28 mouse cellular contexts compared by ENCODE assay signal in genomic region chr7:140120484-140120883, GRCm38 (mm10). TPM values are rescaled to one million over a fixed set of nuclear protein-coding genes. Genes with fewer than 3 reads are reported as not detected.
DNase-seq lines count a peak whose midpoint lies in the region; ATAC-seq and TF ChIP-seq lines count a peak whose summit lies in the region.
"Had no signal": no experiment of that assay in that cellular context is flagged by ENCODE, and none has a peak within 500 bp of the region (broad histone marks: within the 10 kb centered on the region; RNA-seq: fewer than 3 reads in every experiment).

No protein-coding gene starts in this region.

- ATAC-seq in midbrain, embryonic 11.5 days (ENCODE audit: low FRiP score) = no peak
- ATAC-seq in midbrain, embryonic 16.5 days = no peak
- ATAC-seq in activated CD4-positive, CD25-positive, alpha-beta regulatory T cell, adult 4 months = no peak
- ATAC-seq: CD4-positive, CD25-positive, alpha-beta regulatory T cell, adult 4 months; Patski had no signal

- H3K27ac ChIP-seq in midbrain, embryonic 11.5 days (ENCODE audit: low read depth, low read length) = no peak overlapping the region
- H3K27ac ChIP-seq in midbrain, embryonic 16.5 days (ENCODE audit: low read length) = no peak overlapping the region
- H3K27ac ChIP-seq in CH12.LX (ENCODE audit: insufficient read depth, low read depth) = no peak overlapping the region
- H3K27ac ChIP-seq in small intestine, adult 2 months (ENCODE audit: insufficient read depth, low read depth, low read length) = 0 out of 2 replicates have a peak overlapping the region, but pooled peaks have one; percentile 83

- H3K9ac ChIP-seq in midbrain, embryonic 11.5 days (ENCODE audit: low read length) = no peak overlapping the region
- no peak overlapping the region for H3K9ac ChIP-seq in midbrain, embryonic 16.5 days (ENCODE audit: low read depth, low read length)
- no peak overlapping the region for H3K9ac ChIP-seq in CH12.LX (ENCODE audit: insufficient read depth, low read depth)

- H3K9me3 ChIP-seq in midbrain, embryonic 11.5 days (ENCODE audit: control insufficient read depth, low read length) = no peaks in the 10 kb centered on the region
- H3K9me3 ChIP-seq in midbrain, embryonic 16.5 days (replicated peaks; ENCODE audit: control insufficient read depth, low read length, poor library complexity, severe bottlenecking) = no peaks in the 10 kb centered on the region
- H3K9me3 ChIP-seq in CH12.LX (replicated peaks; ENCODE audit: low read length) = no peaks in the 10 kb centered on the region
- H3K9me3 ChIP-seq: G1E had no signal

- no peak overlapping the region for H3K4me3 ChIP-seq in midbrain, embryonic 11.5 days (ENCODE audit: low read depth, low read length)
- no peak overlapping the region for H3K4me3 ChIP-seq in midbrain, embryonic 16.5 days (ENCODE audit: low read depth, low read length)
- no peak overlapping the region for H3K4me3 ChIP-seq in CH12.LX (replicated peaks in 1 of 3; ENCODE audit: low read depth in 2 of 3, low read length in 2 of 3, poor library complexity in 1 of 3)
- H3K4me3 ChIP-seq in small intestine, adult 2 months (ENCODE audit: low read depth, low read length) = no peak overlapping the region

- H3K4me1 ChIP-seq in midbrain, embryonic 11.5 days (ENCODE audit: control insufficient read depth, insufficient read depth, low read length) = peaks cover 3% of the 10 kb centered on the region; the same call in 1 of the 2 replicates
- H3K4me1 ChIP-seq in midbrain, embryonic 16.5 days (ENCODE audit: control insufficient read depth, insufficient read depth, low read length) = peaks cover 8% of the 10 kb centered on the region; the same call in 1 of the 2 replicates
- H3K4me1 ChIP-seq in CH12.LX (ENCODE audit: control insufficient read depth in 1 of 2, insufficient read depth in 2 of 2) = peaks cover 18 to 70% of the 10 kb centered on the region in 2 experiments
- H3K4me1 ChIP-seq in small intestine, adult 2 months (ENCODE audit: control insufficient read depth, insufficient read depth, insufficient read length, low read length) = peaks cover 4% of the 10 kb centered on the region; the same call in 1 of the 2 replicates

- H3K27me3 ChIP-seq in midbrain, embryonic 11.5 days (ENCODE audit: control insufficient read depth, insufficient read depth, low read length) = no peaks in the 10 kb centered on the region
- no peaks in the 10 kb centered on the region for H3K27me3 ChIP-seq in midbrain, embryonic 16.5 days (ENCODE audit: control insufficient read depth, insufficient read depth, low read depth, low read length)
- H3K27me3 ChIP-seq in CH12.LX (replicated peaks) = no peaks in the 10 kb centered on the region
- H3K27me3 ChIP-seq in small intestine, adult 2 months (ENCODE audit: control insufficient read depth, insufficient read depth, low read length) = no peaks in the 10 kb centered on the region
- H3K27me3 ChIP-seq: Patski had no signal

- 0 out of 4 replicates have a peak, but pooled peaks of 1 of the 2 experiments have one; percentile 7 for TF ChIP-seq CTCF in CH12.LX (conservative IDR thresholded peaks at IDR 0.05 in 1 of 2, IDR thresholded peaks at IDR 0.05 in 1 of 2; ENCODE audit: low read depth in 2 of 2, low read length in 2 of 2)
- TF ChIP-seq CTCF in small intestine, adult 2 months (IDR thresholded peaks at IDR 0.05; ENCODE audit: extremely low read depth, insufficient read length, insufficient replicate concordance, low read depth, low read length) = no peak

- peak; percentile 57 for TF ChIP-seq EP300 in CH12.LX (IDR thresholded peaks at IDR 0.05; ENCODE audit: low read length)

- H3K79me2 ChIP-seq in CH12.LX (replicated peaks; ENCODE audit: control insufficient read depth, extremely low read depth, insufficient read depth, poor library complexity, severe bottlenecking) = no peaks in the 10 kb centered on the region; the same call in 1 of the 2 replicates

- in situ Hi-C loops in CH12.LX (cut with MboI; ENCODE audit: low pct_ligation_motif_present, low pct_unique_long_range_greater_than_20kb, low sequenced_read_pairs) = no loop called here

- TF ChIP-seq POLR2A in CH12.LX (IDR thresholded peaks at IDR 0.05; ENCODE audit: low read depth, low read length) = no peak
- TF ChIP-seq POLR2A in small intestine, adult 2 months (IDR thresholded peaks at IDR 0.05; ENCODE audit: low read depth, low read length) = no peak

- H3K4me2 ChIP-seq in midbrain, embryonic 11.5 days = no peak overlapping the region
- H3K4me2 ChIP-seq in midbrain, embryonic 16.5 days (ENCODE audit: low read length) = no peak overlapping the region
- no peak overlapping the region for H3K4me2 ChIP-seq in CH12.LX (ENCODE audit: insufficient read depth, low read depth, poor library complexity, severe bottlenecking)

- peak; percentile 21 for DNase-seq in midbrain, embryonic 11.5 days (ENCODE audit: low spot score, missing footprints)
- peak; percentile 20 for DNase-seq in A20 (ENCODE audit: low read depth, low spot score)
- DNase-seq in CH12.LX (ENCODE audit: extremely low read depth) = no peak
- no peak for DNase-seq in Muller cell, postnatal 12 days (ENCODE audit: inconsistent ontology term)
- no peak for DNase-seq in layer of hippocampus, postnatal 36 days
- DNase-seq: adrenal gland, adult 2 months; adrenal gland, adult 8-10 months; adrenal gland, postnatal 10 days; adrenal gland, postnatal 14 days; adrenal gland, postnatal 25 days; adrenal gland, postnatal 36 days; B cell, adult 2 months; cerebellum, adult 11 months; cerebellum, adult 11-12 months; cerebellum, adult 18-20 months; cerebellum, adult 2 months; cerebellum, adult 8-10 months; cerebellum, adult 9-10 months had no signal

- H3K36me3 ChIP-seq in midbrain, embryonic 11.5 days (ENCODE audit: control insufficient read depth, insufficient read depth, low read length) = no peaks in the 10 kb centered on the region
- no peaks in the 10 kb centered on the region for H3K36me3 ChIP-seq in midbrain, embryonic 16.5 days (ENCODE audit: control insufficient read depth, insufficient read depth, low read length)
- H3K36me3 ChIP-seq in CH12.LX (replicated peaks in 1 of 2; ENCODE audit: control insufficient read depth in 1 of 2, insufficient read depth in 1 of 2, low read length in 1 of 2) = peaks cover 0 to 6% of the 10 kb centered on the region in 2 experiments
- no peaks in the 10 kb centered on the region for H3K36me3 ChIP-seq in small intestine, adult 2 months (ENCODE audit: control insufficient read depth, insufficient read depth, low read length)
- H3K36me3 ChIP-seq: G1E had no signal

- dilution Hi-C loops in CH12.LX (cut with MboI; ENCODE audit: extremely low pct_ligation_motif_present, extremely low pct_unique_long_range_greater_than_20kb, low sequenced_read_pairs) = no loop called here

- TF ChIP-seq RAD21 in CH12.LX (IDR thresholded peaks at IDR 0.05; ENCODE audit: low read depth, low read length) = no peak

- WGBS in midbrain, embryonic 11.5 days = 93% methylated on average over 2 of the region's 2 CpGs
- WGBS in midbrain, embryonic 16.5 days = 97% methylated on average over 2 of the region's 2 CpGs
- WGBS in small intestine, adult 2 months = 91% methylated on average over 2 of the region's 2 CpGs

RNA-seq across cellular contexts. Expression of gene Echs1, which starts 4.2 kb away (rescaled TPM):
- 163 and 178 TPM in 2 replicates for polyA plus RNA-seq in midbrain, embryonic 11.5 days (2014; fragmentation: Nextera tagmentation; extraction: Ambion mirVana)
- polyA plus RNA-seq in midbrain, embryonic 16.5 days (2015; fragmentation: Nextera tagmentation; extraction: Ambion mirVana) = 111 TPM in 2 replicates
- total RNA-seq in CH12.LX (2012; rRNA removed) (39.8 and 43.3 TPM in 2 replicates), CH12.LX (2014; rRNA removed) (72.0 and 74.4 TPM in 2 replicates)
- 43.8 and 47.8 TPM in 2 replicates for polyA plus RNA-seq in CH12.LX (2012; ENCODE audit: insufficient read length, low read depth)
- 47.4 and 48.1 TPM in 2 replicates for polyA plus RNA-seq in small intestine, adult 2 months (2012; rRNA removed)
- 10 to 100 TPM; 60.2 to 61.0 TPM for total RNA-seq in layer of hippocampus, postnatal 36 days (2021)
- 10 to 100 TPM; 73.1 to 79.4 TPM for polyA plus RNA-seq in activated CD4-positive, CD25-positive, alpha-beta regulatory T cell, adult 4 months (2017; shearing (Covaris generic))

RNA-seq across cellular contexts. Expression of gene Paox, which starts 4.9 kb away (rescaled TPM):
- 12.1 and 14.7 TPM in 2 replicates for polyA plus RNA-seq in midbrain, embryonic 11.5 days (2014; fragmentation: Nextera tagmentation; extraction: Ambion mirVana)
- 6.7 and 8.3 TPM in 2 replicates for polyA plus RNA-seq in midbrain, embryonic 16.5 days (2015; fragmentation: Nextera tagmentation; extraction: Ambion mirVana)
- total RNA-seq in CH12.LX (2012; rRNA removed) = 40.0 and 42.3 TPM in 2 replicates
- total RNA-seq in CH12.LX (2014; rRNA removed) = 34.5 and 36.6 TPM in 2 replicates
- 30.4 and 39.7 TPM in 2 replicates for polyA plus RNA-seq in CH12.LX (2012; ENCODE audit: insufficient read length, low read depth)
- polyA plus RNA-seq in small intestine, adult 2 months (2012; rRNA removed) = 11.0 and 13.5 TPM in 2 replicates
- 1 to 10 TPM; 3.0 to 3.4 TPM for total RNA-seq in layer of hippocampus, postnatal 36 days (2021)
- 1 to 10 TPM; 3.8 to 4.7 TPM for polyA plus RNA-seq in activated CD4-positive, CD25-positive, alpha-beta regulatory T cell, adult 4 months (2017; shearing (Covaris generic))
- total RNA-seq: MEL had no signal

RNA-seq across cellular contexts. Expression of gene Mtg1, which starts 16.9 kb away (rescaled TPM):
- polyA plus RNA-seq in midbrain, embryonic 11.5 days (2014; fragmentation: Nextera tagmentation; extraction: Ambion mirVana) = 21.4 and 31.2 TPM in 2 replicates
- 26.7 and 32.6 TPM in 2 replicates for polyA plus RNA-seq in midbrain, embryonic 16.5 days (2015; fragmentation: Nextera tagmentation; extraction: Ambion mirVana)
- total RNA-seq in CH12.LX (2012; rRNA removed) = 19.3 and 26.6 TPM in 2 replicates
- 20.7 and 29.4 TPM in 2 replicates for total RNA-seq in CH12.LX (2014; rRNA removed)
- polyA plus RNA-seq in CH12.LX (2012; ENCODE audit: insufficient read length, low read depth) = 39.6 and 39.8 TPM in 2 replicates
- 8.3 and 16.6 TPM in 2 replicates for polyA plus RNA-seq in small intestine, adult 2 months (2012; rRNA removed)
- 10 to 100 TPM; 23.0 to 27.3 TPM for total RNA-seq in layer of hippocampus, postnatal 36 days (2021)
- 10 to 100 TPM; 27.7 to 34.1 TPM for polyA plus RNA-seq in activated CD4-positive, CD25-positive, alpha-beta regulatory T cell, adult 4 months (2017; shearing (Covaris generic))

RNA-seq across cellular contexts. Expression of gene Fuom, which starts 18.2 kb away (rescaled TPM):
- polyA plus RNA-seq in midbrain, embryonic 11.5 days (2014; fragmentation: Nextera tagmentation; extraction: Ambion mirVana) = 13.5 and 13.8 TPM in 2 replicates
- polyA plus RNA-seq in midbrain, embryonic 16.5 days (2015; fragmentation: Nextera tagmentation; extraction: Ambion mirVana) = 32.2 and 33.3 TPM in 2 replicates
- total RNA-seq in CH12.LX (2012; rRNA removed) (0.76 and 1.8 TPM in 2 replicates), CH12.LX (2014; rRNA removed) (not detected in 2 replicates)
- 0.64 and 0.86 TPM in 2 replicates for polyA plus RNA-seq in CH12.LX (2012; ENCODE audit: insufficient read length, low read depth)
- 76.8 and 111 TPM in 2 replicates for polyA plus RNA-seq in small intestine, adult 2 months (2012; rRNA removed)
- total RNA-seq in layer of hippocampus, postnatal 36 days (2021) = 10 to 100 TPM; 47.0 to 50.7 TPM
- polyA plus RNA-seq in activated CD4-positive, CD25-positive, alpha-beta regulatory T cell, adult 4 months (2017; shearing (Covaris generic)) = 10 to 100 TPM in 1 of 2 experiments, 1 to 10 TPM in 1; 9.9 to 11.0 TPM

RNA-seq across cellular contexts. Expression of gene Prap1, which starts 27.3 kb away (rescaled TPM):
- not detected in 2 replicates for polyA plus RNA-seq in midbrain, embryonic 11.5 days (2014; fragmentation: Nextera tagmentation; extraction: Ambion mirVana)
- polyA plus RNA-seq in midbrain, embryonic 16.5 days (2015; fragmentation: Nextera tagmentation; extraction: Ambion mirVana) = not detected in 2 replicates
- total RNA-seq in CH12.LX (2012; rRNA removed) = not detected in 2 replicates
- not detected in 2 replicates for total RNA-seq in CH12.LX (2014; rRNA removed)
- polyA plus RNA-seq in CH12.LX (2012; ENCODE audit: insufficient read length, low read depth) = not detected in 2 replicates
- polyA plus RNA-seq in small intestine, adult 2 months (2012; rRNA removed) = 3,061 and 5,933 TPM in 2 replicates
- not detected for total RNA-seq in layer of hippocampus, postnatal 36 days (2021)
- polyA plus RNA-seq in activated CD4-positive, CD25-positive, alpha-beta regulatory T cell, adult 4 months (2017; shearing (Covaris generic)) = not detected
- total RNA-seq: adrenal gland, adult 18-20 months; adrenal gland, adult 2 months; adrenal gland, adult 8-10 months; adrenal gland, postnatal 10 days; adrenal gland, postnatal 14 days; adrenal gland, postnatal 25 days; adrenal gland, postnatal 36 days; adrenal gland, postnatal 4 days; G1E; MEL had no signal
- polyA plus RNA-seq: adrenal gland, adult 2 months; C2C12; CD4-positive, CD25-positive, alpha-beta regulatory T cell, adult 4 months; cerebellum, adult 2 months; G1E; Patski had no signal

Comparison
In these comparisons a context has a peak if more than half of its experiments do, and no peak if none do; other contexts are left out.
1. DNase-seq: peak in midbrain, embryonic 11.5 days (single experiment) and A20 (single experiment); none in CH12.LX (single experiment), Muller cell, postnatal 12 days (single experiment) and layer of hippocampus, postnatal 36 days (0 of 2).